Mouse (Mus musculus) neural tube, embryonic 13.5 days (tissue): ENCODE results near the gene Cnot8. TPM values are rescaled to one million over a fixed set of nuclear protein-coding genes. Genes with fewer than 3 reads are reported as not detected.

Experiments used
- ATAC-seq: fragments of 200-750 bp; cut with Nextera tagmentation; 2 replicates; pipeline ENCODE4 v1.8.0; 2017; ENCODE audit warnings: low read depth, mild to moderate bottlenecking, moderate TSS enrichment, moderate library complexity
- H3K27ac ChIP-seq: fragments of 300-500 bp; sonication (generic); replicated peaks from 2 replicates; pipeline ENCODE4 v1.5.1; 2015; ENCODE audit warnings: moderate library complexity, mild to moderate bottlenecking, inconsistent platforms
- H3K27me3 ChIP-seq: fragments of 300-500 bp; sonication (generic); 2 replicates; pipeline ENCODE4 v1.6.1; 2015; ENCODE audit warnings: mild to moderate bottlenecking, inconsistent platforms
- H3K36me3 ChIP-seq: fragments of 300-500 bp; sonication (generic); 2 replicates; pipeline ENCODE4 v1.6.1; 2015; ENCODE audit warnings: mild to moderate bottlenecking, inconsistent platforms
- H3K4me1 ChIP-seq: fragments of 300-500 bp; sonication (generic); replicated peaks from 2 replicates; pipeline ENCODE4 v1.6.1; 2015; ENCODE audit warnings: inconsistent platforms
- H3K4me2 ChIP-seq: fragments of 300-500 bp; sonication (generic); 2 replicates; pipeline ENCODE4 v1.6.1; 2015; ENCODE audit warnings: inconsistent platforms, mild to moderate bottlenecking, moderate library complexity
- H3K4me3 ChIP-seq: fragments of 300-500 bp; sonication (generic); 2 replicates; pipeline ENCODE4 v1.5.1; 2015; ENCODE audit warnings: mild to moderate bottlenecking, inconsistent platforms
- H3K9ac ChIP-seq: fragments of 300-500 bp; sonication (generic); 2 replicates; pipeline ENCODE4 v1.6.1; 2015; ENCODE audit warnings: moderate library complexity, mild to moderate bottlenecking, inconsistent platforms
- H3K9me3 ChIP-seq: fragments of 300-500 bp; sonication (generic); 2 replicates; pipeline ENCODE4 v1.6.1; 2016; ENCODE audit warnings: inconsistent platforms
- WGBS: fragments of 180-500 bp; shearing (Covaris S2); methylation state at CpG from one replicate; pipeline ENCODE4 v1.1.7; 2015; 5-methylcytosine and 5-hydroxymethylcytosine counted together
- polyA plus RNA-seq: library from polyadenylated mRNA; unstranded; fragments of >200 nt; fragmentation: Nextera tagmentation; extraction: Ambion mirVana; gene quantifications from 2 replicates; pipeline ENCODE4 v1.2.1, GENCODE M21; 2015

Cnot8 gene
- polyA plus RNA-seq, 1 experiment from 2014 or later, result 107 TPM

DNA sequence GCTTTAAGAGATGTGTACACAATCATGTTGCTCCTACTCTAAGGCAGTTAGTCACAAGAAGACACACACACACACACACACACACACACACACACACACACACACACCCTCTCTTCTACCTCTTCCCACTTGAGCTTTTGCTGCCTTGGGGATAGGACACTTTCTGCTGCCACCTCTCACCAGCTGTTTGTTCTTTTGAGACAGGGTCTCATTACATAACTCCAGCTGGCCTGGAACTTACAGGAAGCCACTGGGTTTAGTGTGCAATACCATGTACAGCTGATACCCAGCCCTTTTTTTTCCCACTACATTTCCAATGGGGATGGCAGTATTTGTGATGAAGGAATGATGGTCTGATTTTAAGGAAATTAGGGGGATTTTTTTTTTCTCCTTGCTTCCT, 31.3 kb downstream of the Cnot8 start:
- no peak for ATAC-seq
- H3K36me3 ChIP-seq, result peaks cover 95% of the 10 kb centered on the region
- no peaks in the 10 kb centered on the region for H3K9me3 ChIP-seq

DNA sequence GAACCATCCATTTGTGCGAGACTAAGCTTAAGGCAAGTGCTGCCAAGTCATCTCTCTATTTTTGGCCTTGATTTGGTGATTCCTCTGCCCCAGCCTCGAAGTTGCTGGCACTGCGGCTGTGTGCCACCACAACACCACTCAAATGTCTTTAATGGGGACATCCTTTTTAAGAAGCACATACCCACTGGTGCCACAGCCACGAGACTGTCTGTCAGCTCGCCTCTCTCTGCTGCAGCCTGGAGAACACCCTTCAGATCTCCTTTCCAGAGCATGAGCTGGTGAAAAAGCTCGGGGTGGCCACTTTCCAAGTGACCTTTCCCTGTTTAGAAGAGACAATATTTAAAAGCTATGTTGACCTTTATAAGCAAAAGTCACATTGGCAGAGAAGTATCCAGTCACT, 32.7 kb downstream of the Cnot8 start:
- Histone ChIP-seq H3K9ac (no peak overlapping the region), H3K27me3 (no peaks in the 10 kb centered on the region), H3K4me3 (no peak overlapping the region), H3K27ac (no peak overlapping the region), H3K9me3 (no peaks in the 10 kb centered on the region), H3K4me1 (no peaks in the 10 kb centered on the region), H3K36me3 (peaks cover 97% of the 10 kb centered on the region), H3K4me2 (no peak overlapping the region)
- 94% methylated on average over 6 of the region's 6 CpGs for WGBS
- ATAC-seq, result no peak

More for the DNA sequence above, 31.3 kb downstream of the Cnot8 start:
- no peak overlapping the region for H3K27ac ChIP-seq
- no peak overlapping the region for H3K4me3 ChIP-seq
- no peak overlapping the region for H3K9ac ChIP-seq
- H3K4me2 ChIP-seq, result no peak overlapping the region
- no peaks in the 10 kb centered on the region for H3K27me3 ChIP-seq
- H3K4me1 ChIP-seq, result no peaks in the 10 kb centered on the region

DNA sequence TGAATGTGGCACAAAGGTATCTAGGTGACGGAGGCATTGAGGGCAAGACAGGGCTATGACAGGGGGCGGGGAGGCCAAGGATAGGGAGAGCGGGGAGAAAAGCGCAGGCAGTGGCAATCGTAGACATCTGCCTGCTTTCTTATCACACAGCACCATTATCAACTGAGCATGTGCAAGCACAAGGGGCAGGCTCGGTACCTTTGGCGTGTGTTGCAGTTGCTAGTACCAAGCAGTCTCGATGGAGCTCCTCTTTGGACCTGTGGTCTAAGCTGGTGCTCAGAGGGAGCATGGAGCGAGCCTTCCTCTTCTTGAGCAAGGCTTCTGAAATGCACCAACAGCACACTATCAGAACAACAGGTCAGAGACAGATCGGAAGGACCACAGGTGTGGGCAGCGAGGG, 34.9 kb downstream of the Cnot8 start:
- Histone ChIP-seq H3K4me3 (no peak overlapping the region), H3K27ac (no peak overlapping the region), H3K36me3 (peaks cover 92% of the 10 kb centered on the region), H3K4me2 (no peak overlapping the region), H3K9ac (no peak overlapping the region), H3K9me3 (no peaks in the 10 kb centered on the region), H3K4me1 (no peaks in the 10 kb centered on the region), H3K27me3 (no peaks in the 10 kb centered on the region)
- no peak for ATAC-seq
- WGBS, result 73% methylated on average over 11 of the region's 11 CpGs

DNA sequence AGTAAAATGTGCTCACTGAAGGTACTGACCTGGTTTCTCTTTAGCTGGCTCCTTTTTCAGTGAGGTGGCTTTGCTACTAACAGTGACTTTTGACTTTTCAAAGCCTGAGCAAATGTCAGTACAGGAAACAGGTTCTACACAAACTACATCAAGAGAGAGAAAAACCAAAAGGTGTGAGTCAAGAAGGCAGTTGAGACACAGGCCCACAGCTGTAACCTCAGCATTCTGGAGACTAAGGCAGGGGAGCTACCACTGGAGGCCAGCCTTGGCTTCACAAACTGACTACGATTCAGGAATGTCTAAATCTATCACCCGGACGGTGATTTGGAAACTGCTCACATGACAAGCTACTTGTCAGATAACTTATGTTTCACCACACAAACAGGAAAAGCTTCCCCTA, 35.5 kb downstream of the Cnot8 start:
- no peak for ATAC-seq
- Histone ChIP-seq H3K27me3 (no peaks in the 10 kb centered on the region), H3K4me1 (no peaks in the 10 kb centered on the region), H3K9ac (no peak overlapping the region), H3K36me3 (peaks cover 92% of the 10 kb centered on the region), H3K27ac (no peak overlapping the region), H3K4me2 (no peak overlapping the region), H3K4me3 (no peak overlapping the region), H3K9me3 (no peaks in the 10 kb centered on the region)
- WGBS, result 91% methylated on average over 3 of the region's 3 CpGs

- Histone ChIP-seq H3K27me3 (no peaks in the 10 kb centered on the region), H3K27ac (no peak overlapping the region), H3K9me3 (no peaks in the 10 kb centered on the region), H3K4me1 (no peaks in the 10 kb centered on the region), H3K36me3 (peaks cover 91% of the 10 kb centered on the region), H3K4me2 (no peak overlapping the region), H3K9ac (no peak overlapping the region), H3K4me3 (no peak overlapping the region)
- 95% methylated on average over 9 of the region's 9 CpGs for WGBS
- no peak for ATAC-seq
Measured at GRCm38 (mm10) chr11:58143704-58144426, 39.9 kb downstream of the Cnot8 start.

GRCm38 (mm10) chr11:58146241-58146640, 42.3 kb downstream of the Cnot8 start:
- no peak overlapping the region for H3K4me2 ChIP-seq
- ATAC-seq, result no peak
- no peaks in the 10 kb centered on the region for H3K27me3 ChIP-seq
- 77% methylated on average over 5 of the region's 5 CpGs for WGBS
- H3K9ac ChIP-seq, result no peak overlapping the region
- no peaks in the 10 kb centered on the region for H3K9me3 ChIP-seq
- H3K4me3 ChIP-seq, result no peak overlapping the region
- H3K27ac ChIP-seq, result no peak overlapping the region
- H3K36me3 ChIP-seq, result peaks cover 89% of the 10 kb centered on the region
- no peaks in the 10 kb centered on the region for H3K4me1 ChIP-seq

- Histone ChIP-seq H3K36me3 (peaks cover 88% of the 10 kb centered on the region), H3K9ac (no peak overlapping the region), H3K9me3 (no peaks in the 10 kb centered on the region), H3K4me2 (no peak overlapping the region), H3K27ac (no peak overlapping the region), H3K27me3 (no peaks in the 10 kb centered on the region), H3K4me3 (no peak overlapping the region), H3K4me1 (no peaks in the 10 kb centered on the region)
- no peak for ATAC-seq
- WGBS, result 95% methylated on average over 9 of the region's 9 CpGs
Measured at GRCm38 (mm10) chr11:58155458-58155857, 51.5 kb downstream of the Cnot8 start.

DNA sequence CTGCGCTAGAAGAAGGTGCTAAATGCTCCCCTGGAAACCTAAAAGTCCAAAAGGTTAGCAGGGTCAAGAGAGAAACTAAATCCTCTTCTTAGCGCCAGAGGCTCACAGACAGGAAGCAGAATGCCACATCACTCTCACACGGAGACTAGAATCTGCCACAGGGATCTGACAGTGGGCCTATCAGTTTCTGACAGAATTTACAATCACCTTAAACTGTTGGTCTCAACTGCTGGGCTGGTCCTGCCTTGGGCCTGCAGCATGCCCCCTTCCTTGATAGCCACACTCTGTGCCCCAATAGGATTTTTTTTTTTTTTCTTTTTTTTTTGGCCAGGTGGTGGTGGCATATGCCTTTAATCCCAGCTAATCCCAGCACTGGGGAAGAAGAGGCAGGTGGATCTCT, 52.9 kb downstream of the Cnot8 start:
- H3K36me3 ChIP-seq, result peaks cover 89% of the 10 kb centered on the region
- no peaks in the 10 kb centered on the region for H3K27me3 ChIP-seq
- no peaks in the 10 kb centered on the region for H3K9me3 ChIP-seq
- no peak for ATAC-seq
- H3K4me2 ChIP-seq, result no peak overlapping the region
- H3K4me3 ChIP-seq, result no peak overlapping the region
- WGBS, result 82% methylated on average over 3 of the region's 3 CpGs
- no peak overlapping the region for H3K27ac ChIP-seq
- no peak overlapping the region for H3K9ac ChIP-seq
- H3K4me1 ChIP-seq, result no peaks in the 10 kb centered on the region

GRCm38 (mm10) chr11:58165072-58165471, 61.1 kb downstream of the Cnot8 start:
- Histone ChIP-seq H3K4me2 (no peak overlapping the region), H3K9me3 (no peaks in the 10 kb centered on the region), H3K27me3 (no peaks in the 10 kb centered on the region), H3K36me3 (peaks cover 57% of the 10 kb centered on the region), H3K4me3 (no peak overlapping the region), H3K4me1 (peaks cover 8% of the 10 kb centered on the region), H3K27ac (no peak overlapping the region), H3K9ac (no peak overlapping the region)
- 86% methylated on average over 2 of the region's 2 CpGs for WGBS
- ATAC-seq, result no peak

DNA sequence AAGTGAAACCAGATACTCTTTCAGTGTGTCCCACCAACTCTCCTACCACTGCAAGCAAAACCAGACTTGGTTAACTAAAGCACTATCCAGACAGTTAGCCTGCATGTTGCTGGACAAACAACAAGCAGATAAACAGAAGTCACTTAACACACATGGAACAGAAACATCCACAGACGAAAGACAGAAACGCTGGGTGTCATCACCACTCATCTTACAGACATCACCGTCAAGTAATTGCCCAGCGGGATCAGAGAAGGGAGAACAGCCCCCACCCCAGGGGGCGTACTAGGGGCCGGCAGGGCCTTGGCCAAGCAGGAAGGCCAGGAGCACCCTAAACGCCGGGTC, 63.8 kb downstream of the Cnot8 start:
- H3K4me3 ChIP-seq, result peak overlapping the region; percentile 81
- H3K27ac ChIP-seq, result peak overlapping the region; percentile 46; the same call in 1 of the 2 replicates
- peak overlapping the region; percentile 70 for H3K4me2 ChIP-seq
- peak; percentile 12; the same call in 1 of the 2 replicates for ATAC-seq
- H3K9me3 ChIP-seq, result no peaks in the 10 kb centered on the region
- no peaks in the 10 kb centered on the region for H3K27me3 ChIP-seq
- peak overlapping the region; percentile 84 for H3K9ac ChIP-seq
- H3K36me3 ChIP-seq, result peaks cover 36% of the 10 kb centered on the region
- WGBS, result 0% methylated on average over 8 of the region's 8 CpGs
- H3K4me1 ChIP-seq, result peaks cover 21% of the 10 kb centered on the region

Other genes starting within 250 kb of the Cnot8 start
- gene Larp1, start 95.1 kb upstream of the Cnot8 start, polyA plus RNA-seq, result 16.2 and 18.3 TPM in 2 replicates
- gene Gm12248, start 11.0 kb upstream of the Cnot8 start, polyA plus RNA-seq, result not detected in 2 replicates
- 12.4 and 17.7 TPM in 2 replicates for gene Gemin5, start 64.4 kb downstream of the Cnot8 start, polyA plus RNA-seq
- gene Mrpl22, start 67.5 kb downstream of the Cnot8 start, polyA plus RNA-seq, result 111 and 127 TPM in 2 replicates
- 1.5 and 2.2 TPM in 2 replicates for gene Igtp, start 95.4 kb downstream of the Cnot8 start, polyA plus RNA-seq
- gene Irgm2, start 95.5 kb downstream of the Cnot8 start, polyA plus RNA-seq, result 0.95 and 0.98 TPM in 2 replicates
- gene 4930438A08Rik, start 170.6 kb downstream of the Cnot8 start, polyA plus RNA-seq, result not detected in 2 replicates
- gene Zfp692, start 202.9 kb downstream of the Cnot8 start, polyA plus RNA-seq, result 25.6 and 26.9 TPM in 2 replicates
- gene Zfp672, start 226.2 kb downstream of the Cnot8 start, polyA plus RNA-seq, result 35.5 and 39.5 TPM in 2 replicates
- 46.2 and 47.4 TPM in 2 replicates for gene Sh3bp5l, start 226.6 kb downstream of the Cnot8 start, polyA plus RNA-seq